Mouse (Mus musculus) C2C12 (cell line): Measurements from ENCODE around the gene Gm20388.

Experiments
- CTCF ChIP-seq: IDR thresholded peaks from one replicate; pipeline ENCODE4 v1.5.1; 2011; ENCODE audit not compliant: control insufficient read depth, insufficient read depth, insufficient read length
- MAX ChIP-seq: IDR thresholded peaks from one replicate; pipeline ENCODE4 v1.6.1; 2011; ENCODE audit warnings: mild to moderate bottlenecking, control low read depth
- MYOG ChIP-seq: IDR thresholded peaks from one replicate; pipeline ENCODE4 v1.6.1; 2011; ENCODE audit not compliant: control insufficient read depth, insufficient read length; ENCODE audit errors: extremely low read depth

DNA sequence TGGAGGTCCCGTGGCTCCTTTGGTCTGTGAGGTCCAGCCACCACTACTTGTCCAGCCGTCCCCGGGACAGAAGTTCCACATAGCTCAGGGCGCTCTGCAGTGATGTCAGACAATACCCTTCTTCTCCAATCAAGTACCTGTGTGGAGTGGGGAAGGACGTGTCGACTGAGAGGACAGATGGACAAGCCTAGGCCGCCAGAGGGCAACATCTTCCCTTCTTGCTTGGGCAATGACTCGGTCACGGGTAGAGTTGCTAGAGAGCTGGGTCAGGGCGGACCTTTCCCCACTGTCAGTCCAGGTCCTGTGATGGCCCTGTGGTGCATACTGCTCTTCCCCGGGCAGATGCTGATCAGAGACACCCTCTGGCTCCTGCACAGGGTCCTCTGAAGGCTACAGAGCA is 3332.4 kb downstream of the Gm20388 start:
- TF ChIP-seq CTCF (no peak), MYOG (no peak), MAX (no peak)
